Mouse (Mus musculus): Measurements from ENCODE around the gene Bsg.
"Not testable (repeated sequence)": the region's sequence is repeated elsewhere in the genome, so short reads cannot be mapped to it uniquely, and the experiment has no call there.

The Bsg gene

DNA sequence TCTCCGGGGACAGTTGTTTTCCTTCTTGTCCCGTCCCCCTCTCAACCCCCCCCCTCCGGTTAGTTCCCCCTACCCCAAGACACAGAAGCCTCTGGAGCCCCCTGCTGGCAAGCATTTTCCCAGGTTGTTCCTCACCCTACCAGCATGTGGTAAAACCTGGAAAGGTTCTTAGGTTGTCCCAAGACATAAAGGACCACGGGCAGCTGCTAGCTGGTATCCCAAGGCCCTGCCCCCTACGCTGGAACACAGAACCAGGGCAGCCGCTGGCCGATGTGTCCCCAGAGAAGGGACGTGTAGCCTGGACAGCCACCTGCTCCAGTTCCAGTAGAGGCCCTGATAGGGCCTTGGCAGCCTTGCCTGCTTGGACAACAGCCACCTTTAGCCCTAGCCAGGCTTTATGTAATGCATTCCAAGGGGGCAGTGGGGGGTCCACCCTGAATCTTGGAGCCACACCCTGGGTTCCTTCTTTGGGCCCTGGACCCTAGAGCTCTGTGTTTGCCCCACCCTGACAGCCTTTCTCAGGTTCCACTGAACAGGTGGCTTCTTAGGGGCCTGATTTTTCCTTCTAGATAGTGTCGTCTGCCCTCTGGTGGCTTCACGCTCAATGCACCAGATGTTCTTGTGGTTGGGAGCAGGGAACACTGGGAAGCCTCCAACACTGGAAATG lies 21.2 kb upstream of the Bsg start:
- peak; percentile 36 for DNase-seq (ENCODE audit: low spot score)

- no peak for DNase-seq (ENCODE audit: low spot score)
These were observed 20.3 kb upstream of the Bsg start for GRCm38 (mm10) chr10:79683726-79684640.

DNA sequence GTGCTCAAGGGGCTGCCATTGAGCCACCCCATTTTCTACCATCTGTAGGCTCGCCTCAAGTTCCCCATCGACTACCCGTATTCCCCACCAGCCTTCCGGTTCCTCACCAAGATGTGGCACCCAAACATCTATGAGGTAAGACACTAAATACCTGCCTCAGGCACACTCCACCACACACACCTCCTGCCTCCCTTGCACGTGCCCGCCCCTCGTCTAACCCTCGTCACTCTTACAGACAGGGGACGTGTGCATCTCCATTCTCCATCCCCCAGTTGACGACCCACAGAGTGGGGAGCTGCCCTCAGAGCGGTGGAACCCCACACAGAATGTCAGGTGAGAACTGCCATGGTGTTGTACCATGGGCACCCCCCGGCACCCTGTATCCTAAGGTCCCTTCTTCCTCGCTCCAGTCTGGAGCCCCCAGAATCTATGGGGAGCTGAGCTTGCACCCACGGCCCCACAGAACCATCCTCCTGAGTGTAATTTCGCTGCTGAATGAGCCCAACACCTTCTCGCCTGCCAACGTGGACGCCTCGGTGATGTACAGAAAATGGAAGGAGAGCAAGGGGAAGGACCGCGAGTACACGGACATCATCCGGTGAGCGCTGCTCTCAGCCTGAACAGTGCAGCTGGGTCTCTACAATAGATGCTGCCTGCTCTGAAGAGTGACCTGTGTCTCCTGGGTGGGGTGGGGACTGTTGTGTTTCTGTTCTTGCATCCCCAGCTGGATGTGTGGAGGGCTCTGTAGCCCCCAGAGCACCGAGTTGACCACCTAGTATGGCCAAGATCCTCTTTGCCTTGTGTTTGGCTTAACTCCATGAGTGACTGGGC lies 19.3 kb upstream of the Bsg start:
- no peak for DNase-seq (ENCODE audit: low spot score)

DNA sequence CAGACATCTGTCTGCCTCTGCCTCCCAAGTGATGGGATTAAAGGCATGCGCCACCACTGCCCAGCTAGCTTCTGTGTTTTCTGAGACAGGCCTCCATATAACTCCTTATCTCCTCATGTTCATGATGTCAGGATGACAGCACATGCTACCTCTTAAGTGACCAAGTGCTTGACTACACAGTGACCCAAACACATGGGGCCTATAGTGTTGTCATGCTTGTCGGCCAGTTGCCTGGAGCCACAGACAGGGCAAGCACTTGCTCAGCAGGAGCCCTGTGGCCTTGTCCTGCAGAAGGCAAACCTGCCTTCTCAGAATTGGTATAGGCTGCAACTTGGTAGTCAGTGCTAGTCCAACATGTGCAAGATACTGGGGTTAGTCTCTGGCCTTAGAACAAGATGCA lies 18.1 kb upstream of the Bsg start:
- DNase-seq (ENCODE audit: low spot score): no peak

- no peak for DNase-seq (ENCODE audit: low spot score)
These were observed 17.6 kb upstream of the Bsg start for GRCm38 (mm10) chr10:79686691-79687090.

DNA sequence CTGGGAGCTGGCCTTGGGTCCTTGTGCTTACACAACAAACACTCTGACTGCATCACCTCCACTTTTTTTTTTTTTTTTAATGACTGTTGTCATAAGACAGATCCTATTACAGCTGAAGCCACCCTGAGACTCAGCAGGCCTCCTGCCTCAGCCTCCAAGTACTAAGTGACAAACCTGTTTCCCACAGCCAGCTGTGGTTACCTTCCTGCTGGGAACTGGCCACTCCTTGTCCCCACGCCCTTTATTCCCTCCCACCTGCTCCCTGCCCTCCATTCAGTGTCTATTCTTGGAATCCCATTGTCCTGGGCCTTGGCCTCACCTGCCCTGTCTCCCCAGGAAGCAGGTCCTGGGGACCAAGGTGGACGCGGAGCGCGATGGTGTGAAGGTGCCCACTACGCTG lies 16.8 kb upstream of the Bsg start:
- no peak for DNase-seq (ENCODE audit: low spot score)

DNA sequence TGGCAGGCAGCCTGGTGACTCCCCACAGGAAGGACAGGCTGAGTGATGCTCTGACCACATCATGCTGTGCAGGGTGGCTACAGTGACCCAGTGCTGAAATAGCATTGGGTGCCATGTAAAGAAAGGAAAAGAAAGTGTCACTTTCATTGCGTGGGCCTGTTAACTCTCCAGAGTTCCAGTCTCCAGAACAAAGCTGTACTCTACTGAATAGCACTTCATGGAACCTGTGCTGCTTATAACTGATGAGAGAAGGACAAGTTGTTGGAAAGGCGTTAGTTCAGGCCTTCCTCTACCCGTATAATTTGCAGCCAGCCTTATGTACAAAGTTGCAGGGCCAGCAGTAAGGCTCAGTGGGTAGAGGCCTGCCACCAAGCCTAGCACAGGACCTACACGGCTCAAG lies 15.6 kb upstream of the Bsg start, which contains the start of gene Gzmm:
Gzmm (plus strand) TSS at position 301 of the 400 bp plus-strand sequence.
- DNase-seq (ENCODE audit: low spot score): no peak

- no peak for DNase-seq (ENCODE audit: low spot score)
These were observed 15.1 kb upstream of the Bsg start for GRCm38 (mm10) chr10:79689178-79689577.

GRCm38 (mm10) chr10:79691986-79692548 lies 12.2 kb upstream of the Bsg start:
- no peak for DNase-seq (ENCODE audit: low spot score)

DNA sequence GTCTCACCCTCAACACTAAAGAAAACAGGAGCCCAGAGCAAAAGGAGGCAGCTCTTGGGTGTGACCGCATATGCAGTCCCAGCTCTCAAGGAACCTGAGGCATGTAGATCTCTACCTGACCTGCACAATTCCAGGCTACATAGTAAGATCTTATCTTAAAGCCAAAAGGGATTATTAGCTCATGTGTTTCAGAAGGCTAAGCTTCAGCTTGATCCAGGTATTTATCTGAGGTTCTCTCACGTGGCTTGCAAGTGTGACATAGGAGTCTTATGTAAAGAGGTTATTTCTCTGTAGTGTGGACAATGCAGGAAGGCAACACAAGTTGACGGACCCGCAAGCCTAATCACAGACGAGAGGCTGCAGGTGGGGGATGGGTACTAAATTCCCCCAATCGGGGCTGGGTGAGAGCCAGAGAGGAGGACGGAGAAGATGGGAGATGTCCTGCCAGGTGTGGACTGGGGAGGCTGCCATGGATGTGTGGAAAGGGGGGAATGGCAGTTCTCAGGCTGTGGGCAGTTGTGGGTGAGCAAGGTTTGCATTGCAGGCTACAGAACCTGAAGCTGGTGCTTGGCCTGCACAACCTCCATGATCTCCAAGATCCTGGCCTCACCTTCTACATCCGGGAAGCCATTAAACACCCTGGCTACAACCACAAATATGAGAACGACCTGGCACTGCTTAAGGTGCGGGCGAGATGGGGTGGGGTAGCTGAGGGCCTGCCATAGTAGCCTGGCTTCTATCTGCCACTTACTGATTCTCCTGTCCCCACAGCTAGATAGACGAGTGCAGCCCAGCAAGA lies 10.5 kb upstream of the Bsg start:
- DNase-seq (ENCODE audit: low spot score): no peak

DNA sequence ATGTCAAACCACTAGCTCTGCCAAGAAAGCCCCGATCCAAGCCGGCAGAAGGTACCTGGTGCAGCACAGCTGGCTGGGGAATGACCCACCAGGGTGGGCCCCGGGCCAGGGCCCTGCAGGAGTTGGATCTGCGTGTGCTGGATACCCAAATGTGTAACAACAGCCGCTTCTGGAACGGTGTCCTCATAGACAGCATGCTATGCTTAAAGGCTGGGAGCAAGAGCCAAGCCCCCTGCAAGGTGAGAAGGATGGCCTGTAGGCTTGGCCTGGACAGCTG lies 10.0 kb upstream of the Bsg start:
- DNase-seq (ENCODE audit: low spot score): no peak

DNA sequence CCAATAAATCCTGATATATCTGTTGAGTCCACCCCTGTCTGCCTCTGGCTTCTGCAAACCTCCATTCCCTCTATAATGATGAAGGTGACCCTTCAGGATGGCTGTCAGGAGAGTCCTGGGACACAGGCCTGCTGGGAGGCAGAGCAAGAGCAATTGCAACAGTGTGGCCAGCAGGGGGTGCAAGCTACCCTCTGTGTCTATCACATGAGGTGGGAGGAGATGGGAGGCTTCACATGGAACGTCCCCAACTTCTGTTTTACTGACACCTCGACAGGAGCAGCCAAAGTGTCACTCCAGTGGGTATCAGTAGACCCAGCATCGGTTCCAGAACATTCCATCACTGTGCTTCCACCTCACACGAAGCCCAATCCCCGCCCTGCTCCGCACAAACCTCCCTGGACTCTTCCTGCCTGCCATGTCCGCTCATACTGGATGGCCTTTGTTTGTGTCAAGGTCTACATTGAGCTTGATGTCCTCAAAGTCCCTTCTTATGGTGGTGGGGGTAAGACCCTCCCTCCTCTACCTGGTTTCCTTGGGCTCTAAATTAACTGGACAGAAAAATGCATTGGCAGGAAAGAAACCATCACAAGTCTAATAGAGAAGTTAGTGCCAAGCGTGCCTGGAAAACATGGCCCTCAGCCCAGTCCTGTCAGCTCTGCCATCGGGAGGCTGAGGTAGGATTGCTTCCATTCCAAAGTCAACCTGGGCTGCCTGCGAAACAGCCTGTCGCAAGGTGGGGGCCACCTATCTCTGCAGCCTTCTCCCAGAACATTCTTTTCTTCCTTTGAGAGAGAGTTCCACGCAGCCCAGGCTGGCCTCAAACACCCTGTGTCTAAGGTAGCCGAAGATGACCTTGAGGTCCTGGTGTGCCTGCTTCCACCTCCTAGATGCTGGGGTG lies 8.8 kb upstream of the Bsg start:
- peak; percentile 47 for DNase-seq (ENCODE audit: low spot score)

GRCm38 (mm10) chr10:79696129-79696651 lies 8.1 kb upstream of the Bsg start:
- no peak for DNase-seq (ENCODE audit: low spot score)

GRCm38 (mm10) chr10:79697916-79698315 lies 6.4 kb upstream of the Bsg start:
- no peak for DNase-seq (ENCODE audit: low spot score)

DNA sequence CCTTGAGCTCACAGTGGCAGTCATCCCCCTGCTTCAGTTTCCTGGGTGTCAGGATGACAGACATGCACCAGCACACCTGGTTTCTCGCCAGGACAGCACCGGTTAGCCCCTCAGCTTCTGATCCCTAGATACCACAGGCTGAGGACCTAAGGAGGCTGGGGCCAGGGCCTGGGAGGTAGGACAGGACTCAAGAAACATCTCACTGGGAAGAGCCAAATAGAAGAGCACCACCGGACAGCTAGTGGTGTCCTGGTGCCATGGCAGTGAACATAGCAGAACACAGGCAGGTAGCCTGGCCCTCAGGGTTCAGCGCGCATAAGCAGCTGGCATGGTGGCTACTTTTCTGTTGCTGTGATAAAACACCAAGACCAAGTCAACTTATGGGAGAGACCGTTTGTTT lies 5.8 kb upstream of the Bsg start:
- no peak for DNase-seq (ENCODE audit: low spot score)

DNA sequence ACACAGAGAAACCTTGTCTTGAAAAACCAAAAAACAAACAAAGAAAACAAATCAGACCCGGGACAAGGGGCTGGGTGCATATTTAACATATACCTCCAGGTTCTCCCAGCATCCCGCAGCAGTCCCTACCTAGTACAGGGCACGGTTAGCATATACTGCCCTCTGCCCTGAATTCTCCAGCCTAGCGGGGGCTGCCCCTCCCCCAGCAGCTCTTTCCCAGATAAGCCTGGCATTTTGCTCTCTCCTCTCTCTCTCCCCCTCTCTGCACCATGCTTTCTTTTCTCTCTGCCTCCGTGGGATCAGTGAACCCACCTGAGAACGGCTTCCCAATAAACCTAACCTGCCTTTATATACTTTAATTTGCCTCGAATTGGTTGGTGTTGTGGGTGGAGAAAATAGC lies 3.6 kb upstream of the Bsg start:
- no peak for DNase-seq (ENCODE audit: low spot score)

DNA sequence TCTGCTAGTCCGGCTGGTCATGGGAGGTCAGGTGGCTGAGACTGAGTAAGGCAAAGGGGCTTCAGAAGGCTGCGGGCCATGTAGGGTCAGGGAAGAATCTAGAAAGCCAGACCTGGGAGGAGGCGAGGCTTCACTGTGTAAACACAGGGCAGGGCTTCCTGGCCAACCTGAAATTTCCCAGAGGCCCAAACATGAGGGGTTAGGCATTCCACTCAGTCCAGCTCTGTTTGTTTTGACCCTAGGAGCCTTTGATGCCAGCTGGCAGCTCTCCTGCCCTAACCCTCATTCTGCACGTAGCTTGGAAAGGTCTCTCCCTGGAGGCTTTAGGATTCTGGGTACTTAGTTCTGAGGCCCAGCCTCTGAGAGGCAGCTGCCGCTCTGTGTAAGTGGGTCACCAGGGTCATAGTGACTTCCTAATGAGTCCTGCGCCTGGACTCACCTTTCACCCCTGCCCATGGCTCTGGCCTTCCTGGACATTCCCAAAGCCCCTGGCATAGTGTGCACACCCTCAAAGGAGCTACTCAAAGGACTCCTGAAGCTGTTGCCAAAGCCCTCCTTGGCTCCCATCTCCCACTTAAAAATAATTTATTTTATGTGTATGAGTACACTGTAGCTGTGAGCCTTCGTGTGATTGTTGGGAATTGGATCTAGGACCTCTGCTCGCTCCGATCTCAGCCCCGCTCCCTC lies 2.7 kb upstream of the Bsg start:
- DNase-seq (ENCODE audit: low spot score): no peak

DNA sequence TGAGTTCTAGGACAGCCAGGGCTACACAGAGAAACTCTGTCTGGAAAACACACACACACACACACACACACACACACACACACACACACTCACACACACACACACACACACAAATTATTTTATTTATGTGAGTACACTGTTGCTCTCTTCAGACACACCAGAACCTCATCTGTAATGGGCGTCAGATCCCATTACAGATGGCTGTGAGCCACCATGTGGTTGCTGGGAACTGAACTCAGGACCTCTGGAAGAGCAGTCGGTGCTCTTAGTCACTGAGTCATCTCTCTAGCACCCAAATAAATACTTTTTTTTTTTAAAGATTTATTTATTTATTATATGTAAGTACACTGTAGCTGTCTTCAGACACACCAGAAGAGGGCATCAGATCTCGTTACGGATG lies 1.3 kb upstream of the Bsg start:
- DNase-seq (ENCODE audit: low spot score): not testable (repeated sequence)

- DNase-seq (ENCODE audit: low spot score): no peak
These were observed 750 bp upstream of the Bsg start for GRCm38 (mm10) chr10:79703541-79703940.

DNA sequence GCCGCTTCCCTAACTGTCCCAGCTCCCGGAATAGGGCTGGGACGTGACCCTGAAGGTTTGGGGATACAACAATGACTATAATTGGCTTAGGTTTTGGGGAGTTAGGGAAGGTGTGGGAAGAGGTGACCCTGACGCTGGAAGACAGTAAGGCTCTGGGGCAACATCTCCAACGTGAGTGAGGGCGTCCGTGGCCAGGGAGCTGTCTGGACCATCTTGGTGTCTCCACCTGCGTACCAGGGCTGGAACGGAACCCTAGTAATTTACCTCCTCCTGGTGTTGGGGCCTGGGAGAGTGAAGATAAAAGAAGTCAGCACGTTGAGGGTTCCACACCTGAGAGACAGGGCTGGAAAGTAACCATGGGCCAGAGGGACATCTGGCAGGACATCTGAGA lies 674 bp downstream of the Bsg start:
- no peak for DNase-seq (ENCODE audit: low spot score)
